Mouse (Mus musculus) neural tube, embryonic 11.5 days (tissue): Measurements from ENCODE around the gene Pnmal2. TPM values are rescaled to one million over a fixed set of nuclear protein-coding genes. Genes with fewer than 3 reads are reported as not detected.

ENCODE experiments used
- ATAC-seq: fragments of 200-750 bp; cut with Nextera tagmentation; 2 replicates; pipeline ENCODE4 v1.8.0; 2017; ENCODE audit warnings: moderate number of reproducible peaks, mild to moderate bottlenecking, moderate TSS enrichment, moderate library complexity; ENCODE audit not compliant: insufficient read depth, low FRiP score, low TSS enrichment
- DNase-seq: peaks from one replicate; pipeline ENCODE4 v3.0.0-alpha.2; 2015; ENCODE audit warnings: low spot score
- H3K27ac ChIP-seq: fragments of 300-500 bp; sonication (generic); 2 replicates; pipeline ENCODE4 v1.5.1; 2014; ENCODE audit warnings: low read depth, mild to moderate bottlenecking, low read length
- H3K27me3 ChIP-seq: fragments of 300-500 bp; sonication (generic); 2 replicates; pipeline ENCODE4 v1.6.1; 2014; ENCODE audit warnings: mild to moderate bottlenecking, low read length, mixed read lengths; ENCODE audit not compliant: control insufficient read depth, insufficient read depth
- H3K36me3 ChIP-seq: fragments of 300-500 bp; sonication (generic); 2 replicates; pipeline ENCODE4 v1.6.1; 2014; ENCODE audit warnings: mild to moderate bottlenecking, low read length, moderate library complexity, mixed read lengths; ENCODE audit not compliant: control insufficient read depth, insufficient read depth
- H3K4me1 ChIP-seq: fragments of 300-500 bp; sonication (generic); 2 replicates; pipeline ENCODE4 v1.6.1; 2014; ENCODE audit warnings: low read length, mixed read lengths; ENCODE audit not compliant: control insufficient read depth, insufficient read depth
- H3K4me2 ChIP-seq: fragments of 300-500 bp; sonication (generic); 2 replicates; pipeline ENCODE4 v1.6.1; 2014; ENCODE audit warnings: low read depth, mild to moderate bottlenecking, moderate library complexity
- H3K4me3 ChIP-seq: fragments of 300-500 bp; sonication (generic); 2 replicates; pipeline ENCODE4 v1.5.1; 2014; ENCODE audit warnings: low read depth, low read length
- H3K9ac ChIP-seq: fragments of 300-500 bp; sonication (generic); 2 replicates; pipeline ENCODE4 v1.6.1; 2014; ENCODE audit warnings: mild to moderate bottlenecking, low read length
- H3K9me3 ChIP-seq: fragments of 300-500 bp; sonication (generic); 2 replicates; pipeline ENCODE4 v1.6.1; 2016; ENCODE audit warnings: low read length; ENCODE audit not compliant: control insufficient read depth
- WGBS: fragments of 180-500 bp; shearing (Covaris S2); extraction: QIAGEN DNeasy Blood & Tissue Kit; methylation state at CpG from one replicate; pipeline ENCODE4 v1.1.7; 2014; 5-methylcytosine and 5-hydroxymethylcytosine counted together
- polyA plus RNA-seq: library from polyadenylated mRNA; unstranded; fragments of >200 nt; fragmentation: Nextera tagmentation; extraction: Ambion mirVana; gene quantifications from 2 replicates; pipeline ENCODE4 v1.2.1, GENCODE M21; 2014

Gene Pnmal2
- polyA plus RNA-seq, 1 experiment from 2014 or later = 9.4 TPM

DNA sequence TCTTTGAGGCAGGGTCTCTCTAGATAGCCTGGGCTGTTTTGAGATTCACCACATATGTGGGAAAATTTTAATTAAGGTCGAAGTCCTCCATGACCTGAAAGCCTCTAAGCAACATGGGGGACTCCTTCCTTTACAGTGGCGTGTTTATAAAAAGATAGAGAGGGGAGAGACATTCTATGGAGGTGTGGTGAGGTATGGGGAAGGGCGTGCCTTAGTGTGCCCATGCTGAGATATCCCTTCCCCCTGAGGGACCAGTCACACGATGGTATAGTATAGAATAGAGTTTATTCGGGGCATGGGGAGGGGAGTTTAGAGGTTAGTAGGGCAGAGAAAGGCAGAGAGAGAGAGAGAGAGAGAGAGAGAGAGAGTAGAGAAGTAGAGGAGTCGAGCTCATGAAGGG, 33.7 kb downstream of the Pnmal2 start:
- Histone ChIP-seq H3K27me3 (no peaks in the 10 kb centered on the region), H3K4me2 (no peak overlapping the region), H3K4me3 (no peak overlapping the region), H3K4me1 (peaks cover 15% of the 10 kb centered on the region), H3K27ac (no peak overlapping the region), H3K9ac (no peak overlapping the region), H3K36me3 (no peaks in the 10 kb centered on the region), H3K9me3 (no peaks in the 10 kb centered on the region)
- 79% methylated on average over 6 of the region's 6 CpGs for WGBS
- DNase-seq (no peak), ATAC-seq (no peak)

- ATAC-seq = no peak
- H3K9me3 ChIP-seq = no peaks in the 10 kb centered on the region
- H3K36me3 ChIP-seq = no peaks in the 10 kb centered on the region
- H3K4me2 ChIP-seq = no peak overlapping the region
- no peaks in the 10 kb centered on the region for H3K27me3 ChIP-seq
- H3K27ac ChIP-seq = no peak overlapping the region
- H3K9ac ChIP-seq = no peak overlapping the region
- DNase-seq = no peak
- peaks cover 18% of the 10 kb centered on the region for H3K4me1 ChIP-seq
- no peak overlapping the region for H3K4me3 ChIP-seq
- 95% methylated on average over 3 of the region's 3 CpGs for WGBS
Measured at GRCm38 (mm10) chr7:16978593-16978992, 34.1 kb downstream of the Pnmal2 start.

DNA sequence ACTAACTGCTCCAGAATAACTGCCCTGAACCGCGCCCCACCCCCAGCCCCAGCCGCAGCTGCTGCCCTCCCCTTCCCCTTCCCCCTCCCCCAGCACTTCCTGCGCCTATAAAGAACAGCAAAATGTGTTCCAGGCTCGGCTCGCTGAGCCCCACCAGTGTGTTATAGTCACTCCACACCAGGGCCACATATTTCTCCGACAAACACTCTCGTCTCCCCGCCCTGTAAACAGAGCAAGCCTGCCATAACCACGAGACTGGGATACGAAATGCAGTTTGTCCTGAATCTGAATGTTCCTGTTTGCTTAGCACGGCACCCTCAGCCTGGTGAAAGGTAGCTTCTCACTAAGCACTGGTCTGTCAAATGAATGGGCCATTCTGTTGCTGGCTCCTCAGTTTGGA, 35.9 kb downstream of the Pnmal2 start:
- Histone ChIP-seq H3K4me1 (peaks cover 18% of the 10 kb centered on the region), H3K4me3 (no peak overlapping the region; the same call in 1 of the 2 replicates), H3K27me3 (no peaks in the 10 kb centered on the region), H3K27ac (peak overlapping the region; percentile 73), H3K9me3 (no peaks in the 10 kb centered on the region), H3K4me2 (peak overlapping the region; percentile 40), H3K9ac (peak overlapping the region; percentile 32; the same call in 1 of the 2 replicates), H3K36me3 (no peaks in the 10 kb centered on the region)
- peak; percentile 51; the same call in 1 of the 2 replicates for ATAC-seq
- peak; percentile 67 for DNase-seq
- WGBS = 3% methylated on average over 12 of the region's 12 CpGs

DNA sequence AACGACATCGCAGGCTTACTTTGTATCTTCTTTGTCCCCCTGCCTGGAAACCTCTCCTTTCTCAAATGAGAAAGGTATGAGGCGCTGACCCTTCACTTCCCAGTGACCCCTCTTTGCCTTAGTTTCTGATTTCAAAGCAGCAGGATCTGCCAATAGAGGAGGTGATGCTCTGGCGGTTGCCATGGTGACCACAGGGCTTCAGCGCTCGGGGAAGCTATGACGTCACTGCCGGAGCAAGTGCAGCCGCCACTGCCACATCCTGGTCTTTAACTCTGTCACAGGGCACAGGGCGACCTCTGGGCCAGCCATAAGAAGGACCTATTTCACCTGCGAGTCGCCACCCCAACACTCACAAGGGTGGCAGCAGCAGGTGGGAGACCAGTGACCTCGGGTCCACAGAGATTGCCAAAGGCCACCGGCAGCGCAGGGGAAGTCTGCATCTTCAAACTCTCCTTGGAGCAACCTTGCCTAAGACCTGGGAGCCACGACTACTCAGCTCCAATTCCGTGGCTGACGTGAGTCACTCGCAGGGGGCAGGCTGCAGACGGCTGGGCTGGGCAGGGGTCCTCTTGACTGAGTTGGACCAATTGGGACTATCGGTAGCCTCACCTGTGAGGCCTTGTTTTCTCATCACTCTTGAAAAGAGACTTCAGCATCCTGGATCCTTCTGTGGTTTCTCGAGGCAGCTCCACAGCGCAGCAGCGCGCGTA, 38.5 kb downstream of the Pnmal2 start, which contains the start of gene Gm42372:
Gm42372 (plus strand) TSS at position 228 of the 710 bp plus-strand sequence.
- peak within 1 kb of the TSS; percentile 29 for H3K4me3 ChIP-seq
- H3K4me2 ChIP-seq = peak within 1 kb of the TSS; percentile 55
- H3K36me3 ChIP-seq = no peaks in the 10 kb centered on the region
- no peaks in the 10 kb centered on the region for H3K27me3 ChIP-seq
- 0 out of 2 replicates have a peak within 1 kb of the TSS, but pooled peaks have one; percentile 50 for H3K27ac ChIP-seq
- DNase-seq (peak; percentile 88), ATAC-seq (peak; percentile 85)
- H3K9me3 ChIP-seq = no peaks in the 10 kb centered on the region
- 21% methylated on average over 26 of the region's 26 CpGs for WGBS
- H3K4me1 ChIP-seq = peaks cover 24% of the 10 kb centered on the region
- H3K9ac ChIP-seq = peak within 1 kb of the TSS; percentile 44

GRCm38 (mm10) chr7:16987541-16988149, 43.2 kb downstream of the Pnmal2 start:
- 67% methylated on average over 7 of the region's 7 CpGs for WGBS
- Histone ChIP-seq H3K9me3 (no peaks in the 10 kb centered on the region), H3K9ac (no peak overlapping the region), H3K4me1 (peaks cover 22% of the 10 kb centered on the region), H3K4me3 (no peak overlapping the region), H3K27me3 (no peaks in the 10 kb centered on the region), H3K4me2 (no peak overlapping the region), H3K36me3 (no peaks in the 10 kb centered on the region), H3K27ac (0 out of 2 replicates have a peak overlapping the region, but pooled peaks have one; percentile 20)
- ATAC-seq = no peak
- no peak for DNase-seq

GRCm38 (mm10) chr7:16988405-16988804, 43.9 kb downstream of the Pnmal2 start:
- 66% methylated on average over 3 of the region's 3 CpGs for WGBS
- Histone ChIP-seq H3K9ac (no peak overlapping the region), H3K9me3 (no peaks in the 10 kb centered on the region), H3K27ac (no peak overlapping the region), H3K4me1 (peaks cover 15% of the 10 kb centered on the region), H3K27me3 (no peaks in the 10 kb centered on the region), H3K4me3 (no peak overlapping the region), H3K36me3 (no peaks in the 10 kb centered on the region), H3K4me2 (no peak overlapping the region)
- ATAC-seq (no peak), DNase-seq (no peak)

GRCm38 (mm10) chr7:16990006-16990744, 45.7 kb downstream of the Pnmal2 start:
- no peak overlapping the region for H3K4me2 ChIP-seq
- peaks cover 21% of the 10 kb centered on the region for H3K4me1 ChIP-seq
- H3K4me3 ChIP-seq = no peak overlapping the region
- 50% methylated on average over 15 of the region's 15 CpGs for WGBS
- H3K36me3 ChIP-seq = no peaks in the 10 kb centered on the region
- no peak overlapping the region for H3K9ac ChIP-seq
- H3K9me3 ChIP-seq = no peaks in the 10 kb centered on the region
- no peaks in the 10 kb centered on the region for H3K27me3 ChIP-seq
- DNase-seq (no peak), ATAC-seq (no peak)
- H3K27ac ChIP-seq = 0 out of 2 replicates have a peak overlapping the region, but pooled peaks have one; percentile 34

DNA sequence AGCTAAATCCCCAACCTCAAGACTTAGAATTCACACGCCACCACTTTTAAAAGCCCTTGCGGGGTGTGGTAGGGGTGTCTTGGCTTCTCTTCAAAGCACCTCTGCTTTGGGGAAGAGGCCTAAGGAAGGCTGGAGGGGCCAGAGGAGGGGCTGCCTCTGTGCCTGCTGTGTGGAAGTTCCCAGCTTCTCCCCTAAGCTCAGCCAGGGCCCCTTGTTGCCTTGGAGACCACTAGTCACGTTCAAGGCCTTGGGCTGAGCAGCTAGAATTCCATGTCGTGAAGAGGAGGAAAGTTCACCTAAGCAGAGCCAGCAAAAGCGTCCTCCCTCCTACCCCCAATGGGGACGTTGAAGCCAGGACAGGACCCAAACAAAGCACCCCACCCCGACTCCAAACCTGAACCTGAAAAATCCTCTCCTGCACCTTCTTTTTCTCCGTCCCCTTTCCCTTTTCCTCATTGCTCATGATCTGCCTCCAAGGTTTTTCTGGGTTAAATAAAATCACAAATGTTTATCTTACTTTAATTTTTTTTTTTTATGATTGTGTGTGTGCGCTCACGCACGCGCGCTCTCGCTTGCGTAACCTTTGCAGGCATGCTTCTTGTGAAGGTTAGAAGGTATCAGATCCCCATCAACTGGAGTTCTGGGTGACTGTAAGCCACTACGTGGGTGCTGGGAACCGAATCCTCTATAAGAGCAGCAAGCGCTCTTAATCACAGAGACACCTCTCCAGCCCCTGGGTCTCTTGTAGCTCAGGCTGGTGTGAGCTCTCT, 47.4 kb downstream of the Pnmal2 start:
- Histone ChIP-seq H3K4me3 (no peak overlapping the region), H3K4me1 (peaks cover 26% of the 10 kb centered on the region), H3K27me3 (no peaks in the 10 kb centered on the region), H3K9me3 (no peaks in the 10 kb centered on the region), H3K27ac (0 out of 2 replicates have a peak overlapping the region, but pooled peaks have one; percentile 39), H3K36me3 (no peaks in the 10 kb centered on the region), H3K9ac (peak overlapping the region; percentile 26; the same call in 1 of the 2 replicates), H3K4me2 (peak overlapping the region; percentile 19; the same call in 1 of the 2 replicates)
- 61% methylated on average over 18 of the region's 18 CpGs for WGBS
- DNase-seq (peak; percentile 79), ATAC-seq (peak; percentile 73)
